Mouse (Mus musculus) heart, embryonic 10.5 days (tissue): ENCODE results near the gene Olfr525. TPM values are rescaled to one million over a fixed set of nuclear protein-coding genes. Genes with fewer than 3 reads are reported as not detected.

Experiments
- polyA plus RNA-seq: library from polyadenylated mRNA; unstranded; fragments of >200 nt; fragmentation: Nextera tagmentation; extraction: Ambion mirVana; gene quantifications from 2 replicates; pipeline ENCODE4 v1.2.1, GENCODE M21; 2016

Olfr525 gene
- polyA plus RNA-seq, 1 experiment from 2014 or later: not detected

Other genes with a start within 250 kb of the Olfr525 start
- gene Caly, start 238.3 kb upstream of the Olfr525 start, polyA plus RNA-seq: 0.30 and 0.45 TPM in 2 replicates
- gene Prap1, start 227.5 kb upstream of the Olfr525 start, polyA plus RNA-seq: not detected in 2 replicates
- 41.0 and 59.9 TPM in 2 replicates for gene Fuom, start 218.4 kb upstream of the Olfr525 start, polyA plus RNA-seq
- 20.1 and 20.2 TPM in 2 replicates for gene Paox, start 205.1 kb upstream of the Olfr525 start, polyA plus RNA-seq
- 171 and 175 TPM in 2 replicates for gene Echs1, start 204.4 kb upstream of the Olfr525 start, polyA plus RNA-seq
- 29.3 and 35.7 TPM in 2 replicates for gene Mtg1, start 183.3 kb upstream of the Olfr525 start, polyA plus RNA-seq
- gene Sprn, start 166.0 kb upstream of the Olfr525 start, polyA plus RNA-seq: 0.10 TPM in 1 of 2 replicates, not detected in the other
- gene Olfr522, start 156.1 kb upstream of the Olfr525 start, polyA plus RNA-seq: not detected in 2 replicates
- gene Olfr523, start 147.6 kb upstream of the Olfr525 start, polyA plus RNA-seq: not detected in 2 replicates
- not detected in 2 replicates for gene Olfr524, start 114.9 kb upstream of the Olfr525 start, polyA plus RNA-seq
- gene Cd163l1, start 102.6 kb upstream of the Olfr525 start, polyA plus RNA-seq: not detected in 2 replicates
- not detected in 2 replicates for gene 5830411N06Rik, start 73.6 kb upstream of the Olfr525 start, polyA plus RNA-seq
- gene Olfr527, start 13.2 kb downstream of the Olfr525 start, polyA plus RNA-seq: not detected in 2 replicates
- not detected in 2 replicates for gene Olfr60, start 40.8 kb downstream of the Olfr525 start, polyA plus RNA-seq
- gene Olfr530, start 55.5 kb downstream of the Olfr525 start, polyA plus RNA-seq: not detected in 2 replicates
- not detected in 2 replicates for gene Olfr531, start 82.1 kb downstream of the Olfr525 start, polyA plus RNA-seq
- not detected in 2 replicates for gene Olfr532, start 100.8 kb downstream of the Olfr525 start, polyA plus RNA-seq
- gene Olfr533, start 142.5 kb downstream of the Olfr525 start, polyA plus RNA-seq: not detected in 2 replicates
- not detected in 2 replicates for gene Olfr535, start 163.4 kb downstream of the Olfr525 start, polyA plus RNA-seq
- gene Olfr536, start 186.5 kb downstream of the Olfr525 start, polyA plus RNA-seq: not detected in 2 replicates
- gene Olfr538, start 247.0 kb downstream of the Olfr525 start, polyA plus RNA-seq: not detected in 2 replicates